Mouse (Mus musculus) intestine, embryonic 16.5 days (tissue): ENCODE data around the gene Col26a1. TPM values are rescaled to one million over a fixed set of nuclear protein-coding genes. Genes with fewer than 3 reads are reported as not detected.
A peak's percentile ranks its signal among the peaks of the same experiment; 100 is the strongest.
"Not testable (repeated sequence)": the region's sequence is repeated elsewhere in the genome, so short reads cannot be mapped to it uniquely, and the experiment has no call there.

Experiments
- ATAC-seq: fragments of 200-750 bp; cut with Nextera tagmentation; 2 replicates; pipeline ENCODE4 v1.8.0; 2017; ENCODE audit warnings: moderate TSS enrichment, moderate library complexity
- H3K27ac ChIP-seq: fragments of 300-500 bp; sonication (generic); 2 replicates; pipeline ENCODE4 v1.5.1; 2014; ENCODE audit warnings: mild to moderate bottlenecking, low read length
- H3K27me3 ChIP-seq: fragments of 300-500 bp; sonication (generic); replicated peaks from 2 replicates; pipeline ENCODE4 v1.6.1; 2014; ENCODE audit warnings: low read length, control low read depth, mixed read lengths; ENCODE audit not compliant: control insufficient read depth, insufficient read depth
- H3K36me3 ChIP-seq: fragments of 300-500 bp; sonication (generic); 2 replicates; pipeline ENCODE4 v1.6.1; 2014; ENCODE audit warnings: low read length, control low read depth; ENCODE audit not compliant: control insufficient read depth, insufficient read depth
- H3K4me1 ChIP-seq: fragments of 300-500 bp; sonication (generic); 2 replicates; pipeline ENCODE4 v1.6.1; 2014; ENCODE audit warnings: low read length, control low read depth, mixed read lengths; ENCODE audit not compliant: control insufficient read depth, insufficient read depth
- H3K4me2 ChIP-seq: fragments of 300-500 bp; sonication (generic); 2 replicates; pipeline ENCODE4 v1.6.1; 2014; ENCODE audit warnings: low read depth, low read length, control low read depth
- H3K4me3 ChIP-seq: fragments of 300-500 bp; sonication (generic); 2 replicates; pipeline ENCODE4 v1.5.1; 2014; ENCODE audit warnings: mild to moderate bottlenecking, low read length
- H3K9ac ChIP-seq: fragments of 300-500 bp; sonication (generic); 2 replicates; pipeline ENCODE4 v1.6.1; 2014; ENCODE audit warnings: low read depth, low read length
- H3K9me3 ChIP-seq: fragments of 300-500 bp; sonication (generic); 2 replicates; pipeline ENCODE4 v1.6.1; 2016; ENCODE audit warnings: low read length, control low read depth; ENCODE audit not compliant: control insufficient read depth
- WGBS: fragments of 180-500 bp; shearing (Covaris S2); extraction: QIAGEN DNeasy Blood & Tissue Kit; methylation state at CpG from one replicate; pipeline ENCODE4 v1.1.7; 2014; 5-methylcytosine and 5-hydroxymethylcytosine counted together
- polyA plus RNA-seq: library from polyadenylated mRNA; unstranded; fragments of >200 nt; fragmentation: Nextera tagmentation; extraction: Ambion mirVana; gene quantifications from 2 replicates; pipeline ENCODE4 v1.2.1, GENCODE M21; 2015

The Col26a1 gene
- polyA plus RNA-seq, 1 experiment from 2014 or later = 6.8 TPM

- H3K27me3 ChIP-seq = no peaks in the 10 kb centered on the region
- no peak for ATAC-seq
- no peak overlapping the region for H3K4me3 ChIP-seq
- H3K27ac ChIP-seq = no peak overlapping the region
- 71% methylated on average over 10 of the region's 10 CpGs for WGBS
- H3K4me1 ChIP-seq = peaks cover 4% of the 10 kb centered on the region; the same call in 1 of the 2 replicates
- 0 out of 2 replicates have a peak, but pooled peaks cover 3% of the 10 kb centered on the region for H3K9me3 ChIP-seq
- H3K9ac ChIP-seq = no peak overlapping the region
- H3K4me2 ChIP-seq = no peak overlapping the region
- no peaks in the 10 kb centered on the region for H3K36me3 ChIP-seq
Observed at GRCm38 (mm10) chr5:136771132-136771531, 111.9 kb downstream of the Col26a1 start.

GRCm38 (mm10) chr5:136767304-136767703, 115.7 kb downstream of the Col26a1 start:
- no peak overlapping the region for H3K4me2 ChIP-seq

GRCm38 (mm10) chr5:136764157-136764669, 118.8 kb downstream of the Col26a1 start:
- ATAC-seq = no peak
- Histone ChIP-seq H3K4me1 (no peaks in the 10 kb centered on the region), H3K4me3 (no peak overlapping the region), H3K4me2 (no peak overlapping the region), H3K9me3 (no peaks in the 10 kb centered on the region), H3K9ac (no peak overlapping the region), H3K27ac (no peak overlapping the region), H3K36me3 (no peaks in the 10 kb centered on the region), H3K27me3 (no peaks in the 10 kb centered on the region)
- WGBS = 41% methylated on average over 8 of the region's 8 CpGs

More at GRCm38 (mm10) chr5:136767304-136767703, 115.7 kb downstream of the Col26a1 start:
- no peak overlapping the region for H3K4me3 ChIP-seq
- H3K27ac ChIP-seq = no peak overlapping the region
- 75% methylated on average over 9 of the region's 9 CpGs for WGBS
- no peaks in the 10 kb centered on the region for H3K36me3 ChIP-seq
- no peak overlapping the region for H3K9ac ChIP-seq
- ATAC-seq = no peak
- H3K9me3 ChIP-seq = no peaks in the 10 kb centered on the region
- H3K4me1 ChIP-seq = peaks cover 4% of the 10 kb centered on the region; the same call in 1 of the 2 replicates
- no peaks in the 10 kb centered on the region for H3K27me3 ChIP-seq

GRCm38 (mm10) chr5:136760345-136760744, 122.7 kb downstream of the Col26a1 start:
- Histone ChIP-seq H3K27ac (no peak overlapping the region), H3K9me3 (no peaks in the 10 kb centered on the region), H3K4me3 (no peak overlapping the region), H3K9ac (no peak overlapping the region), H3K4me2 (no peak overlapping the region), H3K36me3 (no peaks in the 10 kb centered on the region), H3K27me3 (no peaks in the 10 kb centered on the region), H3K4me1 (no peaks in the 10 kb centered on the region)
- WGBS = 65% methylated on average over 6 of the region's 6 CpGs
- ATAC-seq = no peak

- 54% methylated on average over 6 of the region's 6 CpGs for WGBS
- Histone ChIP-seq H3K27me3 (no peaks in the 10 kb centered on the region), H3K4me2 (no peak overlapping the region), H3K36me3 (no peaks in the 10 kb centered on the region), H3K27ac (no peak overlapping the region), H3K9ac (no peak overlapping the region), H3K9me3 (no peaks in the 10 kb centered on the region), H3K4me1 (no peaks in the 10 kb centered on the region), H3K4me3 (no peak overlapping the region)
- ATAC-seq = no peak
Observed at GRCm38 (mm10) chr5:136759781-136760180, 123.2 kb downstream of the Col26a1 start.

- Histone ChIP-seq H3K4me3 (no peak overlapping the region), H3K9ac (no peak overlapping the region), H3K27ac (no peak overlapping the region), H3K27me3 (no peaks in the 10 kb centered on the region), H3K36me3 (no peaks in the 10 kb centered on the region), H3K4me2 (no peak overlapping the region), H3K4me1 (peaks cover 4% of the 10 kb centered on the region; the same call in 1 of the 2 replicates), H3K9me3 (no peaks in the 10 kb centered on the region)
- ATAC-seq = no peak
- 2% methylated on average over 3 of the region's 3 CpGs for WGBS
Observed at GRCm38 (mm10) chr5:136755696-136756095, 127.3 kb downstream of the Col26a1 start.

GRCm38 (mm10) chr5:136754053-136754591, 128.9 kb downstream of the Col26a1 start:
- Histone ChIP-seq H3K9me3 (no peaks in the 10 kb centered on the region), H3K4me2 (no peak overlapping the region), H3K27ac (no peak overlapping the region), H3K36me3 (no peaks in the 10 kb centered on the region), H3K4me1 (peaks cover 4% of the 10 kb centered on the region; the same call in 1 of the 2 replicates), H3K27me3 (no peaks in the 10 kb centered on the region), H3K9ac (no peak overlapping the region), H3K4me3 (no peak overlapping the region)
- no peak for ATAC-seq
- 58% methylated on average over 14 of the region's 14 CpGs for WGBS

- not testable (repeated sequence) for H3K27me3 ChIP-seq, H3K9me3 ChIP-seq, H3K4me1 ChIP-seq, H3K36me3 ChIP-seq, H3K27ac ChIP-seq, H3K9ac ChIP-seq, H3K4me2 ChIP-seq, H3K4me3 ChIP-seq
- WGBS = 68% methylated on average over 7 of the region's 7 CpGs
- ATAC-seq = peak; percentile 55; the same call in 1 of the 2 replicates
Observed at GRCm38 (mm10) chr5:136753176-136753575, 129.8 kb downstream of the Col26a1 start.

GRCm38 (mm10) chr5:136752104-136752503, 130.9 kb downstream of the Col26a1 start:
- H3K9ac ChIP-seq = no peak overlapping the region
- H3K9me3 ChIP-seq = peaks cover 14% of the 10 kb centered on the region; the same call in 1 of the 2 replicates
- H3K4me3 ChIP-seq = no peak overlapping the region
- H3K36me3 ChIP-seq = no peaks in the 10 kb centered on the region; the same call in 1 of the 2 replicates
- H3K27ac ChIP-seq = no peak overlapping the region
- H3K4me2 ChIP-seq = no peak overlapping the region
- WGBS = 98% methylated on average over 19 of the region's 19 CpGs
- ATAC-seq = no peak
- no peaks in the 10 kb centered on the region for H3K27me3 ChIP-seq
- H3K4me1 ChIP-seq = peaks cover 4% of the 10 kb centered on the region; the same call in 1 of the 2 replicates
